Mouse (Mus musculus) liver, embryonic 12.5 days (tissue): ENCODE results near the gene Gm7075. TPM values are rescaled to one million over a fixed set of nuclear protein-coding genes. Genes with fewer than 3 reads are reported as not detected.
"Not testable (repeated sequence)": the region's sequence is repeated elsewhere in the genome, so short reads cannot be mapped to it uniquely, and the experiment has no call there.

Source experiments
- ATAC-seq: fragments of 200-750 bp; cut with Nextera tagmentation; 2 replicates; pipeline ENCODE4 v1.8.0; 2017; ENCODE audit warnings: moderate number of reproducible peaks, mild to moderate bottlenecking, moderate library complexity
- H3K27ac ChIP-seq: fragments of 300-500 bp; sonication (generic); 2 replicates; pipeline ENCODE4 v1.5.1; 2016; ENCODE audit warnings: mild to moderate bottlenecking
- H3K27me3 ChIP-seq: fragments of 300-500 bp; sonication (generic); replicated peaks from 2 replicates; pipeline ENCODE4 v1.6.1; 2016; ENCODE audit warnings: mild to moderate bottlenecking, moderate library complexity
- H3K36me3 ChIP-seq: fragments of 300-500 bp; sonication (generic); 2 replicates; pipeline ENCODE4 v1.6.1; 2016; ENCODE audit warnings: mild to moderate bottlenecking, moderate library complexity
- H3K4me1 ChIP-seq: fragments of 300-500 bp; sonication (generic); 2 replicates; pipeline ENCODE4 v1.6.1; 2016
- H3K4me2 ChIP-seq: fragments of 300-500 bp; sonication (generic); 2 replicates; pipeline ENCODE4 v1.6.1; 2016; ENCODE audit warnings: mild to moderate bottlenecking, moderate library complexity
- H3K4me3 ChIP-seq: fragments of 300-500 bp; sonication (generic); 2 replicates; pipeline ENCODE4 v1.5.1; 2016; ENCODE audit warnings: mild to moderate bottlenecking, moderate library complexity
- H3K9ac ChIP-seq: fragments of 300-500 bp; sonication (generic); 2 replicates; pipeline ENCODE4 v1.6.1; 2016; ENCODE audit warnings: mild to moderate bottlenecking, moderate library complexity
- H3K9me3 ChIP-seq: fragments of 300-500 bp; sonication (generic); replicated peaks from 2 replicates; pipeline ENCODE4 v1.6.1; 2016; ENCODE audit warnings: mild to moderate bottlenecking, moderate library complexity
- WGBS: fragments of 180-500 bp; shearing (Covaris S2); methylation state at CpG from one replicate; pipeline ENCODE4 v1.1.7; 2016; ENCODE audit not compliant: insufficient replicate concordance; 5-methylcytosine and 5-hydroxymethylcytosine counted together
- polyA plus RNA-seq: library from polyadenylated mRNA; unstranded; fragments of >200 nt; fragmentation: Nextera tagmentation; extraction: Ambion mirVana; gene quantifications from 2 replicates; pipeline ENCODE4 v1.2.1, GENCODE M21; 2016

The Gm7075 gene
- not detected in 2 replicates for polyA plus RNA-seq

GRCm38 (mm10) chr10:63421739-63422735 lies at the start of gene Gm7075:
Gene Gm7075, minus strand, starts transcription at chr10:63421789.
- H3K9ac ChIP-seq, result no peak within 1 kb of the TSS
- no peak within 1 kb of the TSS for H3K4me3 ChIP-seq
- H3K9me3 ChIP-seq, result no peaks in the 10 kb centered on the region
- H3K4me1 ChIP-seq, result peaks cover 27% of the 10 kb centered on the region
- no peak within 1 kb of the TSS for H3K4me2 ChIP-seq
- 79% methylated on average over 18 of the region's 18 CpGs for WGBS
- no peaks in the 10 kb centered on the region for H3K36me3 ChIP-seq
- ATAC-seq, result no peak
- peaks cover 2% of the 10 kb centered on the region for H3K27me3 ChIP-seq
- H3K27ac ChIP-seq, result 0 out of 2 replicates have a peak within 1 kb of the TSS, but pooled peaks have one; percentile 81

GRCm38 (mm10) chr10:63460935-63461334 lies 39.3 kb upstream of the Gm7075 start:
- Histone ChIP-seq H3K27me3 (no peaks in the 10 kb centered on the region), H3K4me3 (no peak overlapping the region), H3K9ac (no peak overlapping the region), H3K36me3 (no peaks in the 10 kb centered on the region), H3K9me3 (no peaks in the 10 kb centered on the region), H3K4me2 (no peak overlapping the region), H3K27ac (no peak overlapping the region), H3K4me1 (no peaks in the 10 kb centered on the region)
- ATAC-seq, result no peak
- whole genome bisulfite sequencing, result 48% methylated on average over 5 of the region's 5 CpGs

GRCm38 (mm10) chr10:63457292-63458128 lies 35.9 kb upstream of the Gm7075 start:
- no peak overlapping the region for H3K4me3 ChIP-seq
- no peaks in the 10 kb centered on the region for H3K27me3 ChIP-seq
- H3K27ac ChIP-seq, result no peak overlapping the region
- no peaks in the 10 kb centered on the region for H3K4me1 ChIP-seq
- H3K9me3 ChIP-seq, result no peaks in the 10 kb centered on the region
- no peak for ATAC-seq
- WGBS, result 52% methylated on average over 17 of the region's 17 CpGs
- H3K36me3 ChIP-seq, result no peaks in the 10 kb centered on the region
- H3K4me2 ChIP-seq, result peak overlapping the region; percentile 25
- H3K9ac ChIP-seq, result no peak overlapping the region

GRCm38 (mm10) chr10:63455110-63455878 lies 33.7 kb upstream of the Gm7075 start:
- Histone ChIP-seq H3K27ac (no peak overlapping the region), H3K4me1 (no peaks in the 10 kb centered on the region), H3K36me3 (no peaks in the 10 kb centered on the region), H3K9me3 (no peaks in the 10 kb centered on the region), H3K9ac (no peak overlapping the region), H3K27me3 (no peaks in the 10 kb centered on the region), H3K4me2 (no peak overlapping the region), H3K4me3 (no peak overlapping the region)
- no peak for ATAC-seq
- WGBS, result 51% methylated on average over 8 of the region's 8 CpGs

GRCm38 (mm10) chr10:63453926-63454325 lies 32.3 kb upstream of the Gm7075 start:
- ATAC-seq, result no peak
- H3K4me1 ChIP-seq, result no peaks in the 10 kb centered on the region
- 58% methylated on average over 4 of the region's 4 CpGs for WGBS
- H3K27me3 ChIP-seq, result no peaks in the 10 kb centered on the region
- no peaks in the 10 kb centered on the region for H3K36me3 ChIP-seq
- no peak overlapping the region for H3K27ac ChIP-seq
- H3K9ac ChIP-seq, result no peak overlapping the region
- H3K4me2 ChIP-seq, result no peak overlapping the region
- H3K4me3 ChIP-seq, result no peak overlapping the region
- H3K9me3 ChIP-seq, result no peaks in the 10 kb centered on the region

- Histone ChIP-seq H3K4me2 (0 out of 2 replicates have a peak overlapping the region, but pooled peaks have one; percentile 1), H3K27ac (peak overlapping the region; percentile 73; the same call in 1 of the 2 replicates)
- H3K4me1 ChIP-seq, H3K4me3 ChIP-seq, H3K36me3 ChIP-seq, H3K9ac ChIP-seq, H3K9me3 ChIP-seq, H3K27me3 ChIP-seq: not testable (repeated sequence)
- ATAC-seq, result peak; percentile 92
- WGBS, result 59% methylated on average over 13 of the region's 13 CpGs
Measured at GRCm38 (mm10) chr10:63444602-63445387, 23.2 kb upstream of the Gm7075 start.

- H3K4me3 ChIP-seq, result no peak overlapping the region
- whole genome bisulfite sequencing, result 43% methylated on average over 7 of the region's 7 CpGs
Measured at GRCm38 (mm10) chr10:63439694-63440228, 18.2 kb upstream of the Gm7075 start.

GRCm38 (mm10) chr10:63438736-63439262 lies 17.2 kb upstream of the Gm7075 start:
- Histone ChIP-seq H3K9ac (no peak overlapping the region), H3K4me2 (no peak overlapping the region), H3K4me3 (no peak overlapping the region), H3K36me3 (no peaks in the 10 kb centered on the region), H3K27me3 (no peaks in the 10 kb centered on the region), H3K9me3 (no peaks in the 10 kb centered on the region), H3K27ac (no peak overlapping the region), H3K4me1 (no peaks in the 10 kb centered on the region)
- ATAC-seq, result no peak

More at GRCm38 (mm10) chr10:63439694-63440228, 18.2 kb upstream of the Gm7075 start:
- Histone ChIP-seq H3K4me2 (no peak overlapping the region), H3K27me3 (no peaks in the 10 kb centered on the region), H3K4me1 (no peaks in the 10 kb centered on the region), H3K27ac (no peak overlapping the region), H3K9me3 (no peaks in the 10 kb centered on the region; the same call in 1 of the 2 replicates), H3K36me3 (no peaks in the 10 kb centered on the region), H3K9ac (no peak overlapping the region)
- ATAC-seq, result no peak

- H3K27me3 ChIP-seq, result no peaks in the 10 kb centered on the region
- WGBS, result 22% methylated on average over 2 of the region's 2 CpGs
- no peak overlapping the region for H3K4me3 ChIP-seq
- no peak for ATAC-seq
- no peak overlapping the region for H3K4me2 ChIP-seq
- H3K9me3 ChIP-seq, result no peaks in the 10 kb centered on the region
- H3K36me3 ChIP-seq, result no peaks in the 10 kb centered on the region
- H3K27ac ChIP-seq, result no peak overlapping the region
- H3K9ac ChIP-seq, result no peak overlapping the region
- H3K4me1 ChIP-seq, result peaks cover 30% of the 10 kb centered on the region
Measured at GRCm38 (mm10) chr10:63432887-63433286, 11.3 kb upstream of the Gm7075 start.

GRCm38 (mm10) chr10:63432099-63432498 lies 10.5 kb upstream of the Gm7075 start:
- no peak overlapping the region for H3K27ac ChIP-seq
- no peak overlapping the region for H3K4me2 ChIP-seq
- no peaks in the 10 kb centered on the region for H3K36me3 ChIP-seq
- no peak for ATAC-seq
- no peak overlapping the region for H3K4me3 ChIP-seq
- H3K9ac ChIP-seq, result no peak overlapping the region
- peaks cover 30% of the 10 kb centered on the region for H3K4me1 ChIP-seq
- H3K27me3 ChIP-seq, result no peaks in the 10 kb centered on the region
- H3K9me3 ChIP-seq, result no peaks in the 10 kb centered on the region
- 73% methylated on average over 8 of the region's 8 CpGs for WGBS
